Mouse (Mus musculus) thymus, postnatal 0 days (tissue): ENCODE data around the gene Krt28. TPM values are rescaled to one million over a fixed set of nuclear protein-coding genes. Genes with fewer than 3 reads are reported as not detected.

ENCODE experiments used
- DNase-seq: peaks from one replicate; pipeline ENCODE4 v3.0.0-alpha.2; 2015; ENCODE audit warnings: low spot score
- polyA plus RNA-seq: library from polyadenylated mRNA; unstranded; fragments of >200 nt; fragmentation: Nextera tagmentation; extraction: Ambion mirVana; gene quantifications from 2 replicates; pipeline ENCODE4 v1.2.1, GENCODE M21; 2015

Krt28 gene
- polyA plus RNA-seq, 1 experiment from 2014 or later, result 0.27 TPM

GRCm38 (mm10) chr11:99366791-99367190 lies 7.9 kb downstream of the Krt28 start:
- DNase-seq, result peak; percentile 29

GRCm38 (mm10) chr11:99364412-99364811 lies 10.3 kb downstream of the Krt28 start:
- peak; percentile 37 for DNase-seq

GRCm38 (mm10) chr11:99361423-99361822 lies 13.3 kb downstream of the Krt28 start:
- no peak for DNase-seq

DNA sequence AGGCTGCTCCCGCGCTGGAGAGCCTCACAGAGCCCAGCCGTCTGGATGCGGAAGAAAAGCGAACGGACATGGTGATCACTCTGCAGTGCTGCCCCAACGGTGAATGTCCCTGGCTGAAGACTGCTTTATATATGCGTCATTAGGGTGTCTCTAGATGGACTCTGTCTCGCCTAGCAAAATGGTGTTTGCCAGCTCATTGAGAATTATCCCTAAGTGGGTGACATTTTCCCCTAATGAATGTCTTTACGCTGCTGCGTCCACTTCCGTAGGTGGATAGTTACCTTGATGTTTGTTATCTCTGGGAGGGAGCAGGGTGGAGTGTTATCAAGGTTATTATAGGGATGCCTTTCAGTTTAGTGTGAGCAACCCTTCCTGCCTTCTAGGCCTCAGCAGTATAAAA lies 23.7 kb downstream of the Krt28 start, which contains the start of gene Krt27:
Gene Krt27 (minus strand): TSS at position 101 of the 400 bp plus-strand sequence.
- no peak for DNase-seq

GRCm38 (mm10) chr11:99339299-99339847 lies 35.3 kb downstream of the Krt28 start:
- no peak for DNase-seq

- DNase-seq, result no peak
Measured at GRCm38 (mm10) chr11:99337866-99338265, 36.8 kb downstream of the Krt28 start, which contains the start of gene Krt26. TSS of gene Krt26 (minus strand) at chr11:99337966.

GRCm38 (mm10) chr11:99333426-99333825 lies 41.3 kb downstream of the Krt28 start:
- no peak for DNase-seq

- DNase-seq, result no peak
Measured at GRCm38 (mm10) chr11:99329655-99330054, 45.0 kb downstream of the Krt28 start.

DNA sequence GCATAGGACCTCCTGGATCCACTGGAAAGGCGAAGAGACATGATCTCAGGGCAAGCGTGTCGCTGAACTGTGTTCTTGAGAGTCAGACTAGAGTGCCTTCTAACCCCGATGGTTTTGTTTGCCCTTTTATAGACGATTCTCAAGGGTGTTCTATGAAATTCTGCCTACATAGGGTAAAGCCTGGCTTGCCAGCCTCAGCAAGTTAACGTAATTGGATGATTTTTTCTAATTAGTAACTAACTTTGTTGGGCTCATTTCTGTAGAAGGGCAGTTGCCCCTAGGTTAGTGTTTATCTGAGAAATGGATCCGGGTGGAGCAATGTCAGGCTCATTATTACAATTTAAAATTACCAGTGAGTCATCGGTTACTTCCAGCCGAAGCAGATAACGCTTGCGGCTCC lies 51.9 kb downstream of the Krt28 start, which contains the start of gene Krt25:
Gene Krt25 (minus strand): TSS at position 101 of the 400 bp plus-strand sequence.
- DNase-seq, result no peak

DNA sequence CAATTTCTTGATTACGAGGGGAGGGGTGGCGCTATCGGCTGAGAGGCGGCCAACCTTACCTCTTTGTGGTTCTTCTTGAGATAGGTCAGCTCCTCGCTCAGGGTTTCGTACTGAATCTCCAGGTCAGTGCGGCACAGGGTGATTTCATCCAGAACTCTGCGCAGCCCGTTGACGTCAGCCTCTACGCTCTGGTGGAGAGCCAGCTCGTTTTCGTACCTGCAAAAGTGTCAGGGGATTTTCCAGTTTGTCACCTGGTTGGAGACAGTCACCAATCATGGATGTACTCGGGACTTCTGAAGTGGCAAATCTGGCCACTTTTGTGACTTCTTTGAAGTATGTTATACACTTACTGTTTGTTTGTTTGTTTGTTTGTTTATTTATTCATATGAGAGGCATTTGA lies 53.6 kb downstream of the Krt28 start:
- DNase-seq, result no peak

DNA sequence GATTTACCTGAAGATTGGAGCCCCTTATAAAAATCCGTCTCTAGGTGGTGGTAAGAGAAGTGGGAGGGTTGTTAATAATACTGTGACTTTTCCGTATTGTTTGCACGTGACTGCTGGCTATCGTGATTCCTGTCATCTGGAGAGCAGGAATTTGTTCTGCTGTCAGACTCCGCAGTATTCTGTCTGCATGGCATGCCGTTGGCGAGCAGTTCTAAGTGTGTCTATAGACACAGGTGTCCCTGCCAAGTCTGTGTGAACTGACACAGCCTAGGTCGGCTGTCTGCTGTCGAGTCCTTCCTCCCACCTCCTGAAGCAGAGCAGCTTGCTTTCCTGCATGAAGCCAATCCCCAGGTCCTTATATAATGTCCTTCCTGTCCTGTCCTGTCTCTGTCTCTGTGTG lies 55.6 kb downstream of the Krt28 start:
- DNase-seq, result no peak

DNA sequence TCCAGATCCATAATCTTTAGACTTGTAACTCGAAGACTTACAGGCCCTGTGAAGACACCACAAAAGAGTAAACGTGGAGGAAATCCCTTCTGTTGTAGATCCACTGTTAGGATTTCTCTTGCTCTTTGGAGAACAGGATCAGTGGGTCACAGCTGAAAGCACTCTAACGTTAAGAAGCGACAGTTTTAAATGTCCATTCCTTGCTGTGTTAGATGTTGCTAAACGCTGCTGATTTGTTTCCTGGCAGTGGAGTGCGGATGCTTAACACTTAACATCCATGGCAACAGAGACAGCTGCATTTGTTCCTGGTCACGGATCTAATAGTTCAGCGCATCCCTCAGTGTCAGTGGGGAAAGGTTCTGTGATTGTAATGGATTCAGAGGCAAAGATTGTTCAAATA lies 58.2 kb downstream of the Krt28 start:
- DNase-seq, result no peak

Other genes with a start within 250 kb of the Krt28 start
- gene Ccr7, start 219.8 kb downstream of the Krt28 start, polyA plus RNA-seq, result 36.2 and 37.4 TPM in 2 replicates
- gene Smarce1, start 143.9 kb downstream of the Krt28 start, polyA plus RNA-seq, result 227 and 240 TPM in 2 replicates
- gene Krt222, start 130.8 kb downstream of the Krt28 start, polyA plus RNA-seq, result 1.7 and 2.0 TPM in 2 replicates
- 0.72 and 0.75 TPM in 2 replicates for gene Krt24, start 89.6 kb downstream of the Krt28 start, polyA plus RNA-seq
- gene Krt25, start 52.0 kb downstream of the Krt28 start, polyA plus RNA-seq, result 0.35 and 0.39 TPM in 2 replicates
- not detected in 2 replicates for gene Krt26, start 36.9 kb downstream of the Krt28 start, polyA plus RNA-seq
- 0.09 and 0.23 TPM in 2 replicates for gene Krt27, start 23.8 kb downstream of the Krt28 start, polyA plus RNA-seq
- gene Krt10, start 14.5 kb upstream of the Krt28 start, polyA plus RNA-seq, result 44.9 and 47.3 TPM in 2 replicates
- gene Krt12, start 47.4 kb upstream of the Krt28 start, polyA plus RNA-seq, result 0.52 and 0.63 TPM in 2 replicates
- gene Krt20, start 63.2 kb upstream of the Krt28 start, polyA plus RNA-seq, result 1.6 TPM in 2 replicates
- gene Krt23, start 118.2 kb upstream of the Krt28 start, polyA plus RNA-seq, result 1.8 and 2.4 TPM in 2 replicates
- gene Krt39, start 146.4 kb upstream of the Krt28 start, polyA plus RNA-seq, result not detected in 2 replicates
- not detected in 2 replicates for gene Krt40, start 168.3 kb upstream of the Krt28 start, polyA plus RNA-seq
- 0.33 TPM in 1 of 2 replicates, not detected in the other for gene Krtap3-3, start 176.0 kb upstream of the Krt28 start, polyA plus RNA-seq
- gene Krtap3-2, start 181.9 kb upstream of the Krt28 start, polyA plus RNA-seq, result not detected in 2 replicates
- not detected in 2 replicates for gene Gm11939, start 184.6 kb upstream of the Krt28 start, polyA plus RNA-seq
- not detected in 2 replicates for gene Krtap3-1, start 191.7 kb upstream of the Krt28 start, polyA plus RNA-seq
- not detected in 2 replicates for gene Krtap1-5, start 206.1 kb upstream of the Krt28 start, polyA plus RNA-seq
- not detected in 2 replicates for gene Krtap1-4, start 208.8 kb upstream of the Krt28 start, polyA plus RNA-seq
- not detected in 2 replicates for gene Krtap1-3, start 216.4 kb upstream of the Krt28 start, polyA plus RNA-seq
- gene Krtap9-3, start 223.2 kb upstream of the Krt28 start, polyA plus RNA-seq, result not detected in 2 replicates
- gene Gm11938, start 228.4 kb upstream of the Krt28 start, polyA plus RNA-seq, result not detected in 2 replicates
- not detected in 2 replicates for gene Gm11937, start 235.3 kb upstream of the Krt28 start, polyA plus RNA-seq
- gene Krtap2-4, start 239.9 kb upstream of the Krt28 start, polyA plus RNA-seq, result not detected in 2 replicates
- 0.27 TPM in 1 of 2 replicates, not detected in the other for gene Gm11562, start 245.5 kb upstream of the Krt28 start, polyA plus RNA-seq